Mouse (Mus musculus) MEL (cell line): ENCODE results near the gene Nhsl2. TPM values are rescaled to one million over a fixed set of nuclear protein-coding genes. Genes with fewer than 3 reads are reported as not detected.

ENCODE experiments used
- DNase-seq: peaks from one replicate; pipeline ENCODE4 v3.0.0; 2011; ENCODE audit warnings: low read depth, low spot score
- H3K27ac ChIP-seq: 2 replicates; pipeline ENCODE4 v1.5.1; 2012; ENCODE audit warnings: low read depth, mild to moderate bottlenecking, control low read depth, low read length, moderate library complexity; ENCODE audit not compliant: control insufficient read depth
- H3K27me3 ChIP-seq, 2 experiments: fragments of 150-350 bp in 1 of 2; sonication (generic) in 1 of 2; 2 replicates each; pipeline ENCODE4 v1.6.1; 2012; ENCODE audit warnings: low read length in 2 of 2, mild to moderate bottlenecking in 2 of 2, improper control_type of control experiment in 1 of 2, moderate library complexity in 1 of 2; ENCODE audit not compliant: insufficient read depth in 2 of 2, control insufficient read depth in 1 of 2
- H3K36me3 ChIP-seq, 2 experiments: 2 replicates each; pipeline ENCODE4 v1.6.1; 2012 to 2014; ENCODE audit warnings: low read length in 2 of 2, improper control_type of control experiment in 1 of 2, inconsistent platforms in 1 of 2, mild to moderate bottlenecking in 1 of 2; ENCODE audit not compliant: insufficient read depth in 2 of 2, control insufficient read depth in 1 of 2
- H3K4me1 ChIP-seq, 2 experiments: fragments of 150-350 bp in 1 of 2; sonication (generic) in 1 of 2; 2 replicates each; pipeline ENCODE4 v1.6.1; 2012; ENCODE audit warnings: low read length in 2 of 2, improper control_type of control experiment in 1 of 2, mild to moderate bottlenecking in 1 of 2; ENCODE audit not compliant: insufficient read depth in 2 of 2, control insufficient read depth in 1 of 2
- H3K4me3 ChIP-seq, 2 experiments: fragments of 150-350 bp in 1 of 2; sonication (generic) in 1 of 2; 2 replicates each; pipeline ENCODE4 v1.5.1; 2012; ENCODE audit warnings: low read depth in 2 of 2, low read length in 2 of 2, mild to moderate bottlenecking in 2 of 2, moderate library complexity in 2 of 2, control low read depth in 1 of 2, improper control_type of control experiment in 1 of 2; ENCODE audit not compliant: control insufficient read depth in 1 of 2, insufficient read depth in 1 of 2
- H3K79me2 ChIP-seq: 2 replicates; pipeline ENCODE4 v1.6.1; 2012; ENCODE audit warnings: mild to moderate bottlenecking, low read length, moderate library complexity; ENCODE audit not compliant: control insufficient read depth, poor library complexity, insufficient read depth
- H3K9ac ChIP-seq: 2 replicates; pipeline ENCODE4 v1.6.1; 2012; ENCODE audit warnings: low read depth, mild to moderate bottlenecking, control low read depth, low read length, moderate library complexity; ENCODE audit not compliant: control insufficient read depth, poor library complexity, severe bottlenecking
- H3K9me3 ChIP-seq: fragments of 150-350 bp; sonication (generic); replicated peaks from 2 replicates; pipeline ENCODE4 v1.6.1; 2012; ENCODE audit warnings: mild to moderate bottlenecking, low read length, improper control_type of control experiment, moderate library complexity; ENCODE audit not compliant: insufficient read depth
- CHD1 ChIP-seq: IDR thresholded peaks from 2 replicates; pipeline ENCODE4 v1.6.1; 2012; ENCODE audit warnings: low read depth, mild to moderate bottlenecking, inconsistent platforms, low read length, improper control_type of control experiment
- CTCF ChIP-seq, 3 experiments: IDR thresholded peaks in 2 of 3; conservative IDR thresholded peaks in 1 of 3; 2 replicates each; pipeline ENCODE4 v1.5.1; 2011 to 2012; ENCODE audit warnings: low read length in 3 of 3, low read depth in 2 of 3, mild to moderate bottlenecking in 2 of 3, improper control_type of control experiment in 1 of 3, inconsistent platforms in 1 of 3, mixed read lengths in 1 of 3, moderate library complexity in 1 of 3; ENCODE audit not compliant: control insufficient read depth in 1 of 3, insufficient read depth in 1 of 3, poor library complexity in 1 of 3, severe bottlenecking in 1 of 3
- E2F4 ChIP-seq: IDR thresholded peaks from 2 replicates; pipeline ENCODE4 v1.6.1; 2011; ENCODE audit warnings: low read depth, low read length, improper control_type of control experiment, borderline replicate concordance
- GABPA ChIP-seq: IDR thresholded peaks from 2 replicates; pipeline ENCODE4 v1.6.1; 2012; ENCODE audit warnings: low read depth, mild to moderate bottlenecking, inconsistent platforms, low read length, improper control_type of control experiment, moderate library complexity
- GATA1 ChIP-seq: IDR thresholded peaks from 2 replicates; pipeline ENCODE4 v1.6.1; 2011; ENCODE audit warnings: low read depth, low read length, improper control_type of control experiment
- HCFC1 ChIP-seq: IDR thresholded peaks from 2 replicates; pipeline ENCODE4 v1.6.1; 2012; ENCODE audit warnings: low read depth, mild to moderate bottlenecking, inconsistent platforms, low read length, improper control_type of control experiment, moderate library complexity
- JUND ChIP-seq: IDR thresholded peaks from 2 replicates; pipeline ENCODE4 v1.6.1; 2011; ENCODE audit warnings: low read depth, mild to moderate bottlenecking, improper control_type of control experiment, low read length
- MAX ChIP-seq: IDR thresholded peaks from 2 replicates; pipeline ENCODE4 v1.6.1; 2011; ENCODE audit warnings: low read length, improper control_type of control experiment
- MAZ ChIP-seq: IDR thresholded peaks from 2 replicates; pipeline ENCODE4 v1.6.1; 2012; ENCODE audit warnings: low read depth, mild to moderate bottlenecking, inconsistent platforms, low read length, improper control_type of control experiment
- MYB ChIP-seq: IDR thresholded peaks from 2 replicates; pipeline ENCODE4 v1.6.1; 2011; ENCODE audit warnings: mild to moderate bottlenecking, low read depth, low read length, improper control_type of control experiment
- NELFE ChIP-seq: IDR thresholded peaks from 2 replicates; pipeline ENCODE4 v1.6.1; 2011; ENCODE audit warnings: low read depth, low read length, improper control_type of control experiment
- POLR2AphosphoS2 ChIP-seq: IDR thresholded peaks from 2 replicates; pipeline ENCODE4 v1.6.1; 2011; ENCODE audit warnings: low read length, improper control_type of control experiment
- POLR2AphosphoS5 ChIP-seq: IDR thresholded peaks from 2 replicates; pipeline ENCODE4 v1.6.1; 2012; ENCODE audit warnings: low read depth, borderline replicate concordance, mild to moderate bottlenecking, inconsistent platforms, low read length, moderate library complexity, mixed read lengths
- RCOR1 ChIP-seq: IDR thresholded peaks from 2 replicates; pipeline ENCODE4 v1.6.1; 2012; ENCODE audit warnings: low read depth, mild to moderate bottlenecking, inconsistent platforms, low read length, improper control_type of control experiment
- SMC3 ChIP-seq: IDR thresholded peaks from 2 replicates; pipeline ENCODE4 v1.6.1; 2011; ENCODE audit warnings: low read depth, low read length, improper control_type of control experiment
- TCF12 ChIP-seq: IDR thresholded peaks from 2 replicates; pipeline ENCODE4 v1.6.1; 2014; ENCODE audit warnings: low read depth, mild to moderate bottlenecking, inconsistent platforms, low read length, improper control_type of control experiment, moderate library complexity
- UBTF ChIP-seq: IDR thresholded peaks from 2 replicates; pipeline ENCODE4 v1.6.1; 2012; ENCODE audit warnings: low read depth, mild to moderate bottlenecking, inconsistent platforms, low read length, improper control_type of control experiment, moderate library complexity, borderline replicate concordance; ENCODE audit not compliant: insufficient read depth
- USF1 ChIP-seq: IDR thresholded peaks from 2 replicates; pipeline ENCODE4 v1.6.1; 2014; ENCODE audit warnings: low read depth, mild to moderate bottlenecking, inconsistent platforms, low read length, improper control_type of control experiment, moderate library complexity
- ZKSCAN1 ChIP-seq: IDR thresholded peaks from 2 replicates; pipeline ENCODE4 v1.6.1; 2012; ENCODE audit warnings: low read depth, mild to moderate bottlenecking, inconsistent platforms, low read length, improper control_type of control experiment, moderate library complexity
- ZMIZ1 ChIP-seq: IDR thresholded peaks from 2 replicates; pipeline ENCODE4 v1.6.1; 2012; ENCODE audit warnings: low read depth, mild to moderate bottlenecking, inconsistent platforms, low read length, improper control_type of control experiment, moderate library complexity
- polyA plus RNA-seq, 2 experiments: library from polyadenylated mRNA; stranded (reverse) in 1 of 2; unstranded in 1 of 2; fragments of >175 nt in 1 of 2; fragments of >200 nt in 1 of 2; gene quantifications; 2 replicates each; pipeline versions ENCODE4 v1.2.1 to v1.2.4; 2012; ENCODE audit warnings: low replicate concordance in 2 of 2, low read depth in 1 of 2; ENCODE audit not compliant: insufficient read length in 2 of 2, insufficient read depth in 1 of 2, missing spikeins in 1 of 2
- total RNA-seq: library from RNA; depleted of rRNA; stranded (reverse); fragments of 300-350 nt; gene quantifications from 2 replicates; pipeline ENCODE4 v1.2.3, GENCODE M21; 2012

The Nhsl2 gene
- total and polyA plus RNA-seq, 3 experiments: 0.01 to 0.23 TPM; not detected in 1

- Histone ChIP-seq H3K27ac (no peak overlapping the region), H3K4me3 (no peak overlapping the region), H3K79me2 (no peaks in the 10 kb centered on the region), H3K9me3 (no peaks in the 10 kb centered on the region), H3K9ac (no peak overlapping the region), H3K36me3 (no peaks in the 10 kb centered on the region), H3K4me1 (no peaks in the 10 kb centered on the region), H3K27me3 (no peaks in the 10 kb centered on the region; a peak in 1 of 4 replicates)
- no peak for DNase-seq
- TF ChIP-seq ZMIZ1 (no peak), CHD1 (no peak), E2F4 (no peak), RCOR1 (no peak), POLR2AphosphoS2 (no peak), USF1 (no peak), HCFC1 (no peak), POLR2AphosphoS5 (no peak), TCF12 (no peak), GATA1 (no peak), NELFE (no peak), MYB (no peak), MAZ (no peak), MAX (no peak), JUND (no peak)
Measured at GRCm38 (mm10) chrX:101986657-101987367, 137.6 kb downstream of the Nhsl2 start.

DNA sequence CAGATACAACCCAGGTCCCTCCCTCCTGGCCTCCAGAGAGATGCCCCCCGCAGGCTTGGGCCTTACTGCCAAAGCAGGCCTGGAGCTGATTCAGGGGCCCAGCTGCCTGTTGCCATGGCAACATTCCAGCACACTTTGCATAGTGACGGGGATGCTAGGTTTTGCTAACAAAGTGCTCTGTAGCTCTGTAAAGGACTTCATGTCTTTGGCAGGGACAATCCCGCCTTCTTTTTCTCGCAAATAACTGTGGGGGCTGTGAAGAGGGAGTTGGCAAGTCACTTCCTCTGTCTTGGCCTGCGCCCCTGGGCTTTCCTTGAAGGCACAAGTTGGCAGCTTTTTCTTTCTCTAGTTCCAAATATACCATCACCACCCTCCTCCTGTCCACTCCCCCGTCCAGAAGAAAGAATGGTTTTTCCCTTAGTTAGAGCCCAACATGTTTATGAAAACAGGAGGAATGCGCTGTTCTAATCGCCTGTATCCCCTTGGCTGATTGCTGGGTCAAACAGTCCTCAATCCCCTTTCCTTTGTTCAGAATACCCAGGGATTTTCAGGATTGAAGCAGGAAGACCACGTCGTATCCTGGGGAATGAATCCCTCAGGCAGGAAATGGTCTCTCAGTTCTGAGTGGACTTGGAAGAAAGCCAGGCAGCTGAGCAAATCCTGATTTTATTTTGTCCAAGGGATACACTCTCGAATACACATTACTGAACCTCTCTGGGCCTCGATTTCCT lies 144.8 kb downstream of the Nhsl2 start:
- H3K9ac ChIP-seq: no peak overlapping the region
- DNase-seq: no peak
- H3K27ac ChIP-seq: no peak overlapping the region
- H3K36me3 ChIP-seq: no peaks in the 10 kb centered on the region
- no peaks in the 10 kb centered on the region; a peak in 1 of 4 replicates for H3K27me3 ChIP-seq
- no peak overlapping the region for H3K4me3 ChIP-seq
- H3K79me2 ChIP-seq: no peaks in the 10 kb centered on the region
- no peaks in the 10 kb centered on the region for H3K4me1 ChIP-seq
- TF ChIP-seq NELFE (no peak), RCOR1 (no peak), CTCF (IDR thresholded peaks at IDR 0.05 in 2 of 3, conservative IDR thresholded peaks at IDR 0.05 in 1 of 3; ENCODE audit: control insufficient read depth in 1 of 3, insufficient read depth in 1 of 3, low read depth in 2 of 3, low read length in 3 of 3, poor library complexity in 1 of 3, severe bottlenecking in 1 of 3) (no peak), UBTF (no peak), ZKSCAN1 (no peak), GABPA (no peak), USF1 (no peak), JUND (no peak), ZMIZ1 (no peak), SMC3 (no peak)
- TF ChIP-seq, all 39 proteins: peak for 0
- H3K9me3 ChIP-seq: no peaks in the 10 kb centered on the region
